Mouse (Mus musculus): ENCODE results near the gene Osbpl8.

- TF ChIP-seq EP300 (IDR thresholded peaks at IDR 0.05; ENCODE audit: low read depth) (no peak), CTCF (IDR thresholded peaks at IDR 0.05; ENCODE audit: low read depth) (no peak)
Observed at GRCm38 (mm10) chr10:111314636-111315395, 150.3 kb downstream of the Osbpl8 start.
